Comparison of ENCODE assay signal across 18 mouse cellular contexts in the genomic region with DNA sequence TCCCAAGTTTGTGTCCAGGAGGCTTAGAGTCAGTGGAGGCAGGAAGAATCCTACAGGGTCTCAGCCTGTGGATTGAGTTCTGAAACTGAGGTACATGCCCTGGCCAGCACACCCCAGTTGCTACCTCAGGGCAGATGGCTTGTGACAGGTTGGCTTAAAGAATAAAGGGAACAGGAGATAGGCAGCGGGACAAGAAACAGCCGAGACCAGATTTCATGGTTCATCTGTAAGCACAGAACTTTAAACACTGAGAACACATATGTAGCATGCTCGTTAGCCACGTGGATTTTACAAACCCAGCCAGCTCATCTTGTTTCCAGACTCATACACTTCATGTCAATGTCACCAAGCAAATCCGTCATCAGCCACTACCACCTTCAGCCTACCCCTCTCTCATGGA. TPM values are rescaled to one million over a fixed set of nuclear protein-coding genes. Genes with fewer than 3 reads are reported as not detected.
"Had no signal": no experiment of that assay in that cellular context is flagged by ENCODE, and none has a peak within 500 bp of the region (broad histone marks: within the 10 kb centered on the region; RNA-seq: fewer than 3 reads in every experiment).

No protein-coding gene starts in this region.

- H3K4me1 ChIP-seq: lung, embryonic 15.5 days; megakaryocyte, embryonic 14.5 days; midbrain, embryonic 15.5 days; neural tube, embryonic 12.5 days; stomach, embryonic 15.5 days had no signal

- H3K4me3 ChIP-seq: lung, embryonic 15.5 days; megakaryocyte, embryonic 14.5 days; midbrain, embryonic 13.5 days; midbrain, embryonic 15.5 days; neural tube, embryonic 12.5 days; stomach, embryonic 15.5 days had no signal

- H3K27me3 ChIP-seq: lung, embryonic 15.5 days; midbrain, embryonic 13.5 days; midbrain, embryonic 15.5 days; neural tube, embryonic 12.5 days; stomach, embryonic 15.5 days had no signal

- H3K27ac ChIP-seq: lung, embryonic 15.5 days; macrophage; midbrain, embryonic 13.5 days; midbrain, embryonic 15.5 days; neural tube, embryonic 12.5 days; stomach, embryonic 15.5 days; stomach, postnatal 0 days had no signal

- H3K36me3 ChIP-seq: lung, embryonic 15.5 days; midbrain, embryonic 13.5 days; midbrain, embryonic 15.5 days; neural tube, embryonic 12.5 days; stomach, embryonic 15.5 days had no signal

- DNase-seq: lung, adult 2 months; lung, postnatal 14 days; lung, postnatal 36 days; right cerebral cortex, postnatal 14 days; thymus, adult 2 months; thymus, postnatal 25 days; thymus, postnatal 4 days had no signal

- H3K9me3 ChIP-seq: lung, embryonic 15.5 days; megakaryocyte, embryonic 14.5 days; midbrain, embryonic 13.5 days; midbrain, embryonic 15.5 days; neural tube, embryonic 12.5 days; stomach, embryonic 15.5 days had no signal

- H3K9ac ChIP-seq: lung, embryonic 15.5 days; midbrain, embryonic 13.5 days; midbrain, embryonic 15.5 days; neural tube, embryonic 12.5 days; stomach, embryonic 15.5 days had no signal

- H3K4me2 ChIP-seq: lung, embryonic 15.5 days; midbrain, embryonic 11.5 days; midbrain, embryonic 13.5 days; midbrain, embryonic 15.5 days; neural tube, embryonic 12.5 days; stomach, embryonic 15.5 days had no signal

- ATAC-seq: lung, postnatal 0 days; midbrain, embryonic 13.5 days; midbrain, embryonic 15.5 days had no signal

RNA-seq across cellular contexts. Expression of gene Tgfa, which starts 27.2 kb away (rescaled TPM):
- total RNA-seq: monocyte, adult 5-6 weeks had no signal
- polyA plus RNA-seq: macrophage had no signal
